Mouse (Mus musculus) heart, adult 2 months (tissue): ENCODE results near the gene Atp13a4. TPM values are rescaled to one million over a fixed set of nuclear protein-coding genes. Genes with fewer than 3 reads are reported as not detected.

Source experiments
- DNase-seq, 2 experiments: peaks; one replicate each; pipeline ENCODE4 v3.0.0; 2021
- H3K27ac ChIP-seq: fragments of 200-600 bp; 2 replicates; pipeline ENCODE4 v1.8.1; 2022
- H3K27me3 ChIP-seq: fragments of 200-500 bp; 2 replicates; pipeline ENCODE4 v1.6.1; 2012; ENCODE audit warnings: mild to moderate bottlenecking, low read length, inconsistent platforms, mixed read lengths; ENCODE audit not compliant: control insufficient read depth, insufficient read depth
- H3K36me3 ChIP-seq: fragments of 200-500 bp; 2 replicates; pipeline ENCODE4 v1.6.1; 2012; ENCODE audit warnings: low read length, inconsistent platforms; ENCODE audit not compliant: control insufficient read depth, insufficient read depth
- H3K4me1 ChIP-seq: fragments of 200-500 bp; 2 replicates; pipeline ENCODE4 v1.6.1; 2011; ENCODE audit warnings: low read length; ENCODE audit not compliant: control insufficient read depth, insufficient read depth
- H3K4me3 ChIP-seq: fragments of 200-600 bp; 2 replicates; pipeline ENCODE4 v1.8.1; 2022
- H3K79me2 ChIP-seq: fragments of 200-500 bp; replicated peaks from 2 replicates; pipeline ENCODE4 v1.6.1; 2012; ENCODE audit warnings: mild to moderate bottlenecking, inconsistent platforms, low read length, moderate library complexity, mixed read lengths; ENCODE audit not compliant: control insufficient read depth, insufficient read depth
- H3K9ac ChIP-seq: fragments of 200-500 bp; 2 replicates; pipeline ENCODE4 v1.6.1; 2012; ENCODE audit warnings: low read depth, mild to moderate bottlenecking, control low read depth, inconsistent platforms, low read length, mixed read lengths
- CTCF ChIP-seq: fragments of 200-600 bp; IDR thresholded peaks from 2 replicates; pipeline ENCODE4 v1.8.1; 2022; ENCODE audit warnings: antibody characterized with exemption, mild to moderate bottlenecking, moderate library complexity
- EP300 ChIP-seq: fragments of 200-500 bp; IDR thresholded peaks from 2 replicates; pipeline ENCODE4 v1.6.1; 2011; ENCODE audit warnings: low read depth, low read length, control low read depth; ENCODE audit not compliant: insufficient read depth
- POLR2A ChIP-seq: fragments of 200-500 bp; IDR thresholded peaks from 2 replicates; pipeline ENCODE4 v1.6.1; 2011; ENCODE audit warnings: mild to moderate bottlenecking, low read depth, low read length, control low read depth; ENCODE audit not compliant: insufficient read depth
- WGBS: fragments of 180-500 bp; shearing (Covaris S2); methylation state at CpG from one replicate; pipeline ENCODE4 v1.1.7; 2018; 5-methylcytosine and 5-hydroxymethylcytosine counted together
- intact Hi-C: fragments of 180-260 bp; cut with DNase I; formaldehyde crosslinking; loops from one replicate; pipeline ENCODE4 v1.15.1; 2025
- polyA plus RNA-seq: library from polyadenylated mRNA; depleted of rRNA; stranded (reverse); fragments of >200 nt; gene quantifications from 2 replicates; pipeline ENCODE4 v1.2.3, GENCODE M21; 2012
- total RNA-seq, 2 experiments: library from RNA; stranded (reverse); gene quantifications; 2 replicates each; pipeline ENCODE4 v1.2.3; 2021

Atp13a4 gene
- total and polyA plus RNA-seq, 3 experiments, result not detected

DNA sequence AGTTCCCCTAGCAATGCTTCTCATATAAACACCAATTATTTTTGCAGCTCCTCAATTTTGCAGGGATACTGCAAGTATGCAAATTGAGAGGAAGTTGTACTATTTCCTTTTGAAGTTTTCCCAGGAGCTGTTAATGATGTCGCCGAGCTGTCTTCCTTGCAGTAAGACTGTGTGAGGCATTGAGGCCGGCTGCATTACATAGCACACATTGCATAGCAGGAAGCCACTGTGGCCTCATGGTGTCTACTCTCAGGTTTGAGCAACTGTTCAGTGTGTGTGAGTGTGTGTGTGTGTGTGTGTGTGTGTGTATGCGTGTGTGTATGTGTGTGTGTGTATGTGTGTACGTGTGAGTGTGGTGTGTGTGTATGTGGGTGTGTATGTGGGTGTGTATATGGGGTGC, 106.6 kb downstream of the Atp13a4 start:
- 47% methylated on average over 5 of the region's 5 CpGs for WGBS
- no peaks in the 10 kb centered on the region for H3K79me2 ChIP-seq
- H3K27ac ChIP-seq, result no peak overlapping the region
- DNase-seq, result no peak
- intact Hi-C loops, result loop anchor here (10.0 kb wide), 1 partner anchor 117 kb away; no protein-coding TSS in a partner anchor
- H3K9ac ChIP-seq, result no peak overlapping the region
- H3K36me3 ChIP-seq, result no peaks in the 10 kb centered on the region
- TF ChIP-seq CTCF (no peak), EP300 (no peak), POLR2A (no peak)
- no peak overlapping the region for H3K4me3 ChIP-seq
- no peaks in the 10 kb centered on the region for H3K27me3 ChIP-seq
- H3K4me1 ChIP-seq, result no peaks in the 10 kb centered on the region

DNA sequence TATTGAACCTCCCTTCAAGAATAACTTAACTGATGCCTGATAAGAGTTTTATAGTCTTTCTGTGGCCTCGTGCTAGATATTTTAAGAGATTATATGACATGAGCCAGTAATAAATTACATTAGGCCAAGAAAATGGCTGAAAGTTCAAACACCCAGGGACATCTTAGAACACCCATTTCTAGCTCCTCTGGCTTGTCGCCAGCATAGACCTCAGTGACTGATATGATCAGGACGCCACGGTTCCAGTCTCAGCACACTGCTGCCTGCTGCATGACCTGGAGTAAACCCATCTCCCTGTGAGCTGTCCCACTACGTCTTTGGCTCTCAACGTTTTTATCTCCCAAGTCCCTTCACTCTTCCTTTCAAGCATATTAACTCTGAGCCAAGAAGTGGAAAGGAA, 108.9 kb downstream of the Atp13a4 start:
- DNase-seq, result no peak
- Histone ChIP-seq H3K27me3 (no peaks in the 10 kb centered on the region), H3K4me1 (no peaks in the 10 kb centered on the region), H3K79me2 (no peaks in the 10 kb centered on the region), H3K27ac (no peak overlapping the region), H3K9ac (no peak overlapping the region), H3K36me3 (no peaks in the 10 kb centered on the region), H3K4me3 (no peak overlapping the region)
- intact Hi-C loops, result loop anchor here (10.0 kb wide), 1 partner anchor 119 kb away; no protein-coding TSS in a partner anchor
- 51% methylated on average over 6 of the region's 6 CpGs for WGBS
- TF ChIP-seq POLR2A (no peak), EP300 (no peak), CTCF (no peak)

DNA sequence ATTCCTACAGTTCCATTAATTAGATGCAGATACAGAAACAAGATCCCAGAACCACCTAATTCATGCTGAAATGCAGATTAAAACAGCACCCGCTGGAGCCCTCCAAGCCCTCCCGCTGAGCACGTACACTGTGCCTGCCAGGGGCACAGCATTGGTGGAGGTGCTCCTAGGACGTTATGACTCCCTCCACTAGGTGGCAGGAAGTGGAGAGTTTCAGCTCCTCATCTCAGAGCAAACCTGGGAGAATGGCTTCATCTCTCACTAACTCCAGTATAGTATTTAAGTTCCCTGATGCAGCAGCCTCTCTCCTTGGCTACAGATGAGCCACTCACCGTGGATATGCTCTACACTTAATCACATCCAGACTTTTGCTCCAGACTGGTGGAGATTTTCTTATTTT, 110.0 kb downstream of the Atp13a4 start:
- Histone ChIP-seq H3K36me3 (no peaks in the 10 kb centered on the region), H3K27me3 (no peaks in the 10 kb centered on the region), H3K9ac (no peak overlapping the region), H3K4me1 (no peaks in the 10 kb centered on the region), H3K27ac (no peak overlapping the region), H3K79me2 (no peaks in the 10 kb centered on the region), H3K4me3 (no peak overlapping the region)
- TF ChIP-seq CTCF (peak; percentile 62), EP300 (no peak)
- WGBS, result 14% methylated on average over 5 of the region's 5 CpGs
- intact Hi-C loops, result loop anchor here (10.0 kb wide), 1 partner anchor 120 kb away; no protein-coding TSS in a partner anchor
- no peak for DNase-seq

DNA sequence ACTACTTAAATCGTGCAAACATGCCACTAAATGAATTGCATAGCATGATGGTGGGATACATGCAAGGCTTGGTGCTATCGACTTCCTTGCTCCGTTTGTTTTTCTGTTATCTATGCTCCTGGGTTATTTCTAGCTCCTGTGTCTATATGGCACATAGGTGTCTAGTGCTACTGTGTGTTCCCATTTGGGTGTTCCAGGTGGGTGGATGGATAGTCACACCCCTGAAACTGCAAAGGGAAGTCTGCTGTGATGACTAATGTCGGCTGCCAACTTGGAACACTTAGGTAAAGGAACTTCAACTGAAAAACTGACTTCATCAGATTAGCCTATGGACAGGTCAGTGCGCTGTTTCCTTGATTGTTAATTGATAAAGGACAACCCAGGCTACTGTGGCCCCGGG, 129.8 kb downstream of the Atp13a4 start:
- TF ChIP-seq CTCF (no peak), POLR2A (no peak), EP300 (no peak)
- no peak overlapping the region for H3K4me3 ChIP-seq
- intact Hi-C loops, result no loop called here
- DNase-seq, result no peak
- H3K4me1 ChIP-seq, result no peaks in the 10 kb centered on the region
- WGBS, result 73% methylated on average over 6 of the region's 6 CpGs
- H3K27me3 ChIP-seq, result no peaks in the 10 kb centered on the region
- H3K9ac ChIP-seq, result no peak overlapping the region
- no peaks in the 10 kb centered on the region for H3K79me2 ChIP-seq
- no peaks in the 10 kb centered on the region for H3K36me3 ChIP-seq
- no peak overlapping the region for H3K27ac ChIP-seq

DNA sequence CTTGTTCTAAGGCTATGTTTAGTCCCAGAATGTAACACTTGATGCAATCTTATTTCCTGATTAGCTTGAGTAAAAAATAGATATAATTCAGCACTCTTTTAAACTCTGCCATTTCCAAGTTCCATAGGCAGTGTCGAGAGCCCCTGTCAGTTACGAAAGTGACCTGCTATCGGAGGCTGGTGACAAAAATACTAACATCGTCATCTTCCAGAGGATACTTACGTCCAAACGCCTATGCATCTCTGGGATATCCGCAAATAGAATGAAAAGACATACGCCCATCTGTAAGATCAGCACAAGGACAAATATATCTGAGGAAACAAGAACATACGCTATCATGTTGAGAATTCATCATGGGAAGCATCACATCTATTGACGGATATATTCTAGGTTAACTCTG, 137.3 kb downstream of the Atp13a4 start:
- no peak overlapping the region for H3K27ac ChIP-seq
- intact Hi-C loops, result no loop called here
- no peaks in the 10 kb centered on the region for H3K4me1 ChIP-seq
- H3K27me3 ChIP-seq, result no peaks in the 10 kb centered on the region
- H3K4me3 ChIP-seq, result no peak overlapping the region
- H3K36me3 ChIP-seq, result no peaks in the 10 kb centered on the region
- 83% methylated on average over 10 of the region's 10 CpGs for WGBS
- H3K79me2 ChIP-seq, result no peaks in the 10 kb centered on the region
- H3K9ac ChIP-seq, result no peak overlapping the region
- TF ChIP-seq CTCF (no peak), EP300 (no peak), POLR2A (no peak)
- no peak for DNase-seq

DNA sequence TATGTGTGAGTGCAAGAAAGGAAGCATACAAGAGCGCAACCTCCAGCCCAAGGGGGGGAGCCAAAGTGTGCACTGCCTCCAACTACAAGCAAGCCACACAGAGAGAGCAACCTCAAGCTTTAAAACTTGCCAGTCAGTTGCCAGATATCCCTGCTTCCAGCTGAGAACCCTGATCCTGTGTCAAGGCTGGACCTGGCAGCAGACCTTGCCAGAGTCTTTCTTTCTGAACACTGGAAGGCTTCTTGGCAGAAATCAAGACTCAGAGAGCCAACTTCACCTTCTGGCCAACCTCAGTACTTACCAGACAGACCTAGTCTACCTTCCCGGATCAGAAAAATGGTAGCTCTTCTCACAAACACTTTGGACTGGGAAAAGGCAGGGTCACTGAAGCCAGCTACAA, 145.6 kb downstream of the Atp13a4 start:
- Histone ChIP-seq H3K4me3 (no peak overlapping the region), H3K9ac (no peak overlapping the region), H3K4me1 (no peaks in the 10 kb centered on the region), H3K27me3 (no peaks in the 10 kb centered on the region), H3K79me2 (no peaks in the 10 kb centered on the region), H3K27ac (no peak overlapping the region), H3K36me3 (no peaks in the 10 kb centered on the region)
- no peak for DNase-seq
- intact Hi-C loops, result no loop called here
- WGBS, result 88% methylated on average over 2 of the region's 2 CpGs
- TF ChIP-seq POLR2A, result no peak
- TF ChIP-seq CTCF, result no peak
- no peak for TF ChIP-seq EP300

DNA sequence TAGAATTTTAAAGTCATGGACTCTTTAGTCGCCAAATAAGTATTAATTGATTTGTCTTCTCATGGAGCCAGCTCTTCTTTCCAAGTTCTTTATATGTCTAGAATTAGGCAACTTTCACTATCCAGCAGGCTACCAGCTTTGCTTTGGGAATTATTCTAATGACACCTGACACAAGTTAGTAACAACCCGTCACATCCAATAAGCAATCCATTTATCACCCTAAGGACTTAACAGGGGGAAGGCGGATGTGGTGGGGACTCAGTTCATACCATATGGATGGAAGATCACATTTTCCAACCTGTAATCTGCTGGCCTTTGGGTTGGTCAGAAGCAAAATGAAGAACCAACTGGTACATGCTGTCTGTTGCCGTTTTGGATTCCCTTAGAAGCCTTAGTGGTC, 159.9 kb downstream of the Atp13a4 start:
- Histone ChIP-seq H3K9ac (no peak overlapping the region), H3K79me2 (no peaks in the 10 kb centered on the region), H3K27ac (no peak overlapping the region), H3K4me3 (no peak overlapping the region), H3K36me3 (no peaks in the 10 kb centered on the region), H3K4me1 (no peaks in the 10 kb centered on the region; the same call in 1 of the 2 replicates), H3K27me3 (no peaks in the 10 kb centered on the region)
- no peak for TF ChIP-seq EP300
- no peak for TF ChIP-seq POLR2A
- no peak for TF ChIP-seq CTCF
- no peak for DNase-seq
- 88% methylated on average over 4 of the region's 4 CpGs for WGBS
- intact Hi-C loops, result no loop called here
